Mouse (Mus musculus): ENCODE measurements around the gene Metap2. TPM values are rescaled to one million over a fixed set of nuclear protein-coding genes. Genes with fewer than 3 reads are reported as not detected.
"Not testable (repeated sequence)": the region's sequence is repeated elsewhere in the genome, so short reads cannot be mapped to it uniquely, and the experiment has no call there.

Gene Metap2
- polyA plus RNA-seq, 1 experiment from 2014 or later: 190 TPM

- ATAC-seq (ENCODE audit: low FRiP score): no peak
- Histone ChIP-seq H3K4me3 (no peak overlapping the region), H3K27ac (no peak overlapping the region), H3K9me3 (replicated peaks) (no peaks in the 10 kb centered on the region), H3K4me1 (peaks cover 2% of the 10 kb centered on the region), H3K36me3 (peaks cover 58% of the 10 kb centered on the region), H3K27me3 (no peaks in the 10 kb centered on the region), H3K4me2 (replicated peaks) (no peak overlapping the region), H3K9ac (no peak overlapping the region)
- WGBS: 86% methylated on average over 8 of the region's 8 CpGs
Observed at GRCm38 (mm10) chr10:93882738-93883364, 14.0 kb downstream of the Metap2 start.

- Histone ChIP-seq H3K4me1 (no peaks in the 10 kb centered on the region), H3K4me3 (no peak overlapping the region), H3K27me3 (no peaks in the 10 kb centered on the region), H3K4me2 (replicated peaks) (no peak overlapping the region), H3K9ac (no peak overlapping the region), H3K36me3 (peaks cover 58% of the 10 kb centered on the region), H3K27ac (no peak overlapping the region), H3K9me3 (replicated peaks) (no peaks in the 10 kb centered on the region)
- no peak for ATAC-seq (ENCODE audit: low FRiP score)
Observed at GRCm38 (mm10) chr10:93881918-93882317, 15.0 kb downstream of the Metap2 start.

GRCm38 (mm10) chr10:93878732-93879131, 18.2 kb downstream of the Metap2 start:
- Histone ChIP-seq H3K36me3 (peaks cover 34% of the 10 kb centered on the region), H3K4me3 (no peak overlapping the region), H3K27ac (no peak overlapping the region), H3K4me1 (no peaks in the 10 kb centered on the region), H3K9me3 (replicated peaks) (no peaks in the 10 kb centered on the region), H3K9ac (no peak overlapping the region), H3K4me2 (replicated peaks) (no peak overlapping the region), H3K27me3 (no peaks in the 10 kb centered on the region)
- ATAC-seq (ENCODE audit: low FRiP score): no peak
- WGBS: 96% methylated on average over 4 of the region's 4 CpGs

- 86% methylated on average over 1 of the region's 1 CpGs for whole genome bisulfite sequencing
- H3K9ac ChIP-seq: no peak overlapping the region
- no peaks in the 10 kb centered on the region for H3K4me1 ChIP-seq
- no peak overlapping the region for H3K27ac ChIP-seq
- no peak overlapping the region for H3K4me2 ChIP-seq (replicated peaks)
- no peaks in the 10 kb centered on the region for H3K9me3 ChIP-seq (replicated peaks)
- H3K4me3 ChIP-seq: no peak overlapping the region
- peaks cover 34% of the 10 kb centered on the region for H3K36me3 ChIP-seq
- ATAC-seq (ENCODE audit: low FRiP score): no peak
- H3K27me3 ChIP-seq: no peaks in the 10 kb centered on the region
Observed at GRCm38 (mm10) chr10:93876772-93877171, 20.1 kb downstream of the Metap2 start.

- no peaks in the 10 kb centered on the region for H3K27me3 ChIP-seq
- WGBS: 92% methylated on average over 4 of the region's 4 CpGs
- no peak overlapping the region for H3K27ac ChIP-seq
- H3K4me1 ChIP-seq: no peaks in the 10 kb centered on the region
- no peak for ATAC-seq (ENCODE audit: low FRiP score)
- peaks cover 60% of the 10 kb centered on the region for H3K36me3 ChIP-seq
- no peak overlapping the region for H3K9ac ChIP-seq
- no peak overlapping the region for H3K4me2 ChIP-seq (replicated peaks)
- H3K4me3 ChIP-seq: no peak overlapping the region
- H3K9me3 ChIP-seq (replicated peaks): no peaks in the 10 kb centered on the region
Observed at GRCm38 (mm10) chr10:93868886-93869285, 28.0 kb downstream of the Metap2 start.

GRCm38 (mm10) chr10:93868401-93868800, 28.5 kb downstream of the Metap2 start:
- Histone ChIP-seq H3K9me3 (replicated peaks) (no peaks in the 10 kb centered on the region), H3K4me2 (replicated peaks) (no peak overlapping the region), H3K9ac (no peak overlapping the region), H3K27me3 (no peaks in the 10 kb centered on the region), H3K4me3 (no peak overlapping the region), H3K36me3 (peaks cover 59% of the 10 kb centered on the region), H3K27ac (no peak overlapping the region), H3K4me1 (no peaks in the 10 kb centered on the region)
- WGBS: 95% methylated on average over 7 of the region's 7 CpGs
- no peak for ATAC-seq (ENCODE audit: low FRiP score)

- no peak overlapping the region for H3K27ac ChIP-seq
- WGBS: 95% methylated on average over 6 of the region's 6 CpGs
- H3K4me2 ChIP-seq (replicated peaks): no peak overlapping the region
- no peaks in the 10 kb centered on the region for H3K9me3 ChIP-seq (replicated peaks)
- H3K36me3 ChIP-seq: peaks cover 9% of the 10 kb centered on the region; the same call in 1 of the 2 replicates
- ATAC-seq (ENCODE audit: low FRiP score): no peak
- H3K27me3 ChIP-seq: no peaks in the 10 kb centered on the region
- H3K4me1 ChIP-seq: no peaks in the 10 kb centered on the region
- no peak overlapping the region for H3K4me3 ChIP-seq
- no peak overlapping the region for H3K9ac ChIP-seq
Observed at GRCm38 (mm10) chr10:93856095-93856494, 40.8 kb downstream of the Metap2 start.

- H3K36me3 ChIP-seq: peaks cover 4% of the 10 kb centered on the region; the same call in 1 of the 2 replicates
- no peak overlapping the region for H3K9ac ChIP-seq
- no peaks in the 10 kb centered on the region for H3K4me1 ChIP-seq
- no peak overlapping the region for H3K4me2 ChIP-seq (replicated peaks)
- no peak for ATAC-seq (ENCODE audit: low FRiP score)
- no peaks in the 10 kb centered on the region for H3K27me3 ChIP-seq
- no peaks in the 10 kb centered on the region for H3K9me3 ChIP-seq (replicated peaks)
- H3K27ac ChIP-seq: no peak overlapping the region
- H3K4me3 ChIP-seq: no peak overlapping the region
- 90% methylated on average over 9 of the region's 9 CpGs for WGBS
Observed at GRCm38 (mm10) chr10:93855126-93855525, 41.8 kb downstream of the Metap2 start.

- no peaks in the 10 kb centered on the region for H3K4me1 ChIP-seq
- H3K9me3 ChIP-seq (replicated peaks): peaks cover 10% of the 10 kb centered on the region
- H3K4me3 ChIP-seq: no peak overlapping the region
- ATAC-seq (ENCODE audit: low FRiP score): no peak
- H3K27ac ChIP-seq: no peak overlapping the region
- no peak overlapping the region for H3K4me2 ChIP-seq (replicated peaks)
- H3K27me3 ChIP-seq: no peaks in the 10 kb centered on the region
- H3K9ac ChIP-seq: no peak overlapping the region
- 96% methylated on average over 13 of the region's 13 CpGs for WGBS
- H3K36me3 ChIP-seq: peaks cover 24% of the 10 kb centered on the region
Observed at GRCm38 (mm10) chr10:93846706-93847105, 50.2 kb downstream of the Metap2 start.

GRCm38 (mm10) chr10:93835115-93835514, 61.8 kb downstream of the Metap2 start:
- H3K36me3 ChIP-seq; H3K27ac ChIP-seq; H3K9ac ChIP-seq; H3K9me3 ChIP-seq (replicated peaks); H3K4me3 ChIP-seq; H3K4me2 ChIP-seq (replicated peaks); ATAC-seq (ENCODE audit: low FRiP score); H3K4me1 ChIP-seq: not testable (repeated sequence)
- 91% methylated on average over 7 of the region's 7 CpGs for WGBS
- H3K27me3 ChIP-seq: peaks cover 22% of the 10 kb centered on the region

GRCm38 (mm10) chr10:93834394-93834745, 62.5 kb downstream of the Metap2 start:
- Histone ChIP-seq H3K27me3 (peaks cover 22% of the 10 kb centered on the region), H3K4me3 (peak overlapping the region; percentile 82), H3K27ac (no peak overlapping the region), H3K36me3 (no peaks in the 10 kb centered on the region), H3K4me1 (peaks cover 8% of the 10 kb centered on the region; the same call in 1 of the 2 replicates), H3K4me2 (replicated peaks) (peak overlapping the region; percentile 97), H3K9me3 (replicated peaks) (no peaks in the 10 kb centered on the region), H3K9ac (peak overlapping the region; percentile 58)
- ATAC-seq (ENCODE audit: low FRiP score): no peak
- WGBS: 2% methylated on average over 13 of the region's 13 CpGs

GRCm38 (mm10) chr10:93833699-93834393, 63.0 kb downstream of the Metap2 start:
- peaks cover 8% of the 10 kb centered on the region; the same call in 1 of the 2 replicates for H3K4me1 ChIP-seq
- H3K27ac ChIP-seq: no peak overlapping the region

GRCm38 (mm10) chr10:93833370-93833698, 63.6 kb downstream of the Metap2 start:
- Histone ChIP-seq H3K4me1 (peaks cover 8% of the 10 kb centered on the region; the same call in 1 of the 2 replicates), H3K36me3 (no peaks in the 10 kb centered on the region), H3K27ac (no peak overlapping the region), H3K4me3 (peak overlapping the region; percentile 82), H3K4me2 (replicated peaks) (peak overlapping the region; percentile 97), H3K9ac (peak overlapping the region; percentile 58), H3K9me3 (replicated peaks) (no peaks in the 10 kb centered on the region), H3K27me3 (peaks cover 22% of the 10 kb centered on the region)
- ATAC-seq (ENCODE audit: low FRiP score): no peak
- WGBS: 1% methylated on average over 16 of the region's 16 CpGs

More at GRCm38 (mm10) chr10:93833699-93834393, 63.0 kb downstream of the Metap2 start:
- Histone ChIP-seq H3K9me3 (replicated peaks) (no peaks in the 10 kb centered on the region), H3K4me2 (replicated peaks) (peak overlapping the region; percentile 97), H3K27me3 (peaks cover 22% of the 10 kb centered on the region), H3K9ac (peak overlapping the region; percentile 58), H3K36me3 (no peaks in the 10 kb centered on the region), H3K4me3 (peak overlapping the region; percentile 82)
- under 1% methylated on average over 73 of the region's 75 CpGs for WGBS
- peak; percentile 94 for ATAC-seq (ENCODE audit: low FRiP score)

All from hindbrain, embryonic 12.5 days (tissue).